Mouse (Mus musculus) spleen, adult 18-20 months (tissue): ENCODE results near the gene Slc27a4.

Experiments used
- DNase-seq, 2 experiments: peaks; one replicate each; pipeline ENCODE4 v3.0.0; 2022; ENCODE audit warnings: mixed read lengths in 2 of 2

Gene Slc27a4

GRCm38 (mm10) chr2:29857341-29857740, 54.9 kb downstream of the Slc27a4 start:
- DNase-seq = no peak

- DNase-seq = no peak
Observed at GRCm38 (mm10) chr2:29857967-29858366, 55.5 kb downstream of the Slc27a4 start.

- DNase-seq = peak in 1 of 2 experiments; percentile 18
Observed at GRCm38 (mm10) chr2:29858748-29859473, 56.5 kb downstream of the Slc27a4 start.

GRCm38 (mm10) chr2:29865125-29865524, 62.7 kb downstream of the Slc27a4 start:
- DNase-seq = no peak
